Mouse (Mus musculus): ENCODE measurements at regions not wholly inside any gene's neighbourhood (a gene's known extent, or its start where the extent isn't known, plus 50 kb on each side); places are given as distances from the start of the nearest gene placed in this dataset.

- Histone ChIP-seq H3K4me3 (ENCODE audit: control insufficient read depth in 1 of 2, insufficient read depth in 1 of 2, low read depth in 1 of 2, low read length in 2 of 2) (peak overlapping the region; percentile 12 to 21; a peak in 3 of 4 replicates), H3K27me3 (ENCODE audit: control insufficient read depth, insufficient read depth, low read length) (no peaks in the 10 kb centered on the region), H3K4me2 (ENCODE audit: low read length) (peak overlapping the region; percentile 53), H3K4me1 (ENCODE audit: control insufficient read depth in 2 of 2, insufficient read depth in 2 of 2, low read length in 2 of 2) (peaks cover 10 to 14% of the 10 kb centered on the region in 2 experiments; a peak in 3 of 4 replicates), H3K9me3 (ENCODE audit: control insufficient read depth, low read length) (no peaks in the 10 kb centered on the region), H3K36me3 (ENCODE audit: control insufficient read depth, insufficient read depth, low read length) (no peaks in the 10 kb centered on the region), H3K9ac (ENCODE audit: low read length) (peak overlapping the region; percentile 16), H3K27ac (replicated peaks in 1 of 2; ENCODE audit: control insufficient read depth in 1 of 2, insufficient read depth in 1 of 2, low read depth in 2 of 2, low read length in 2 of 2) (peak overlapping the region; percentile 42)
- WGBS, result 28% methylated on average over 19 of the region's 19 CpGs
- no peak for ATAC-seq (ENCODE audit: insufficient number of reproducible peaks, insufficient read depth, low FRiP score, low read depth)
Measured at GRCm38 (mm10) chr4:54757715-54758500, 186.9 kb upstream of the Zfp462 start.

GRCm38 (mm10) chr4:54758501-54758829 lies 186.4 kb upstream of the Zfp462 start:
- Histone ChIP-seq H3K36me3 (ENCODE audit: control insufficient read depth, insufficient read depth, low read length) (no peaks in the 10 kb centered on the region), H3K9me3 (ENCODE audit: control insufficient read depth, low read length) (no peaks in the 10 kb centered on the region), H3K27ac (replicated peaks in 1 of 2; ENCODE audit: control insufficient read depth in 1 of 2, insufficient read depth in 1 of 2, low read depth in 2 of 2, low read length in 2 of 2) (peak overlapping the region in 1 of 2 experiments; percentile 42; a peak in 3 of 4 replicates), H3K4me2 (ENCODE audit: low read length) (peak overlapping the region; percentile 53), H3K4me3 (ENCODE audit: control insufficient read depth in 1 of 2, insufficient read depth in 1 of 2, low read depth in 1 of 2, low read length in 2 of 2) (peak overlapping the region; percentile 12 to 21; a peak in 3 of 4 replicates), H3K4me1 (ENCODE audit: control insufficient read depth in 2 of 2, insufficient read depth in 2 of 2, low read length in 2 of 2) (peaks cover 10 to 14% of the 10 kb centered on the region in 2 experiments; a peak in 3 of 4 replicates), H3K9ac (ENCODE audit: low read length) (peak overlapping the region; percentile 16), H3K27me3 (ENCODE audit: control insufficient read depth, insufficient read depth, low read length) (no peaks in the 10 kb centered on the region)
- 39% methylated on average over 8 of the region's 8 CpGs for WGBS
- ATAC-seq (ENCODE audit: insufficient number of reproducible peaks, insufficient read depth, low FRiP score, low read depth), result no peak

- ATAC-seq (ENCODE audit: insufficient number of reproducible peaks, insufficient read depth, low FRiP score, low read depth), result 0 out of 2 replicates have a peak, but pooled peaks have one; percentile 20
- Histone ChIP-seq H3K4me1 (ENCODE audit: control insufficient read depth in 2 of 2, insufficient read depth in 2 of 2, low read length in 2 of 2) (peaks cover 10 to 14% of the 10 kb centered on the region in 2 experiments; a peak in 3 of 4 replicates), H3K9ac (ENCODE audit: low read length) (no peak overlapping the region), H3K27ac (replicated peaks in 1 of 2; ENCODE audit: control insufficient read depth in 1 of 2, insufficient read depth in 1 of 2, low read depth in 2 of 2, low read length in 2 of 2) (no peak overlapping the region), H3K9me3 (ENCODE audit: control insufficient read depth, low read length) (no peaks in the 10 kb centered on the region), H3K36me3 (ENCODE audit: control insufficient read depth, insufficient read depth, low read length) (no peaks in the 10 kb centered on the region), H3K4me3 (ENCODE audit: control insufficient read depth in 1 of 2, insufficient read depth in 1 of 2, low read depth in 1 of 2, low read length in 2 of 2) (no peak overlapping the region), H3K4me2 (ENCODE audit: low read length) (no peak overlapping the region), H3K27me3 (ENCODE audit: control insufficient read depth, insufficient read depth, low read length) (no peaks in the 10 kb centered on the region)
- 35% methylated on average over 5 of the region's 5 CpGs for WGBS
Measured at GRCm38 (mm10) chr4:54761257-54761656, 183.6 kb upstream of the Zfp462 start.

- WGBS, result 77% methylated on average over 1 of the region's 1 CpGs
- H3K4me2 ChIP-seq (ENCODE audit: low read length), result no peak overlapping the region
- no peaks in the 10 kb centered on the region for H3K27me3 ChIP-seq (ENCODE audit: control insufficient read depth, insufficient read depth, low read length)
- no peak overlapping the region for H3K4me3 ChIP-seq (ENCODE audit: control insufficient read depth in 1 of 2, insufficient read depth in 1 of 2, low read depth in 1 of 2, low read length in 2 of 2)
- peaks cover 0 to 7% of the 10 kb centered on the region in 2 experiments; a peak in 1 of 4 replicates for H3K4me1 ChIP-seq (ENCODE audit: control insufficient read depth in 2 of 2, insufficient read depth in 2 of 2, low read length in 2 of 2)
- H3K36me3 ChIP-seq (ENCODE audit: control insufficient read depth, insufficient read depth, low read length), result no peaks in the 10 kb centered on the region
- no peak for ATAC-seq (ENCODE audit: insufficient number of reproducible peaks, insufficient read depth, low FRiP score, low read depth)
- H3K9me3 ChIP-seq (ENCODE audit: control insufficient read depth, low read length), result no peaks in the 10 kb centered on the region
- H3K27ac ChIP-seq (replicated peaks in 1 of 2; ENCODE audit: control insufficient read depth in 1 of 2, insufficient read depth in 1 of 2, low read depth in 2 of 2, low read length in 2 of 2), result no peak overlapping the region
- H3K9ac ChIP-seq (ENCODE audit: low read length), result no peak overlapping the region
Measured at GRCm38 (mm10) chr4:54765045-54765444, 179.8 kb upstream of the Zfp462 start.

GRCm38 (mm10) chr4:54767506-54768200 lies 177.2 kb upstream of the Zfp462 start:
- H3K4me1 ChIP-seq (ENCODE audit: control insufficient read depth in 2 of 2, insufficient read depth in 2 of 2, low read length in 2 of 2), result no peaks in the 10 kb centered on the region
- no peak overlapping the region for H3K4me2 ChIP-seq (ENCODE audit: low read length)
- no peaks in the 10 kb centered on the region for H3K36me3 ChIP-seq (ENCODE audit: control insufficient read depth, insufficient read depth, low read length)
- no peaks in the 10 kb centered on the region for H3K9me3 ChIP-seq (ENCODE audit: control insufficient read depth, low read length)
- no peak overlapping the region for H3K27ac ChIP-seq (replicated peaks in 1 of 2; ENCODE audit: control insufficient read depth in 1 of 2, insufficient read depth in 1 of 2, low read depth in 2 of 2, low read length in 2 of 2)
- H3K4me3 ChIP-seq (ENCODE audit: control insufficient read depth in 1 of 2, insufficient read depth in 1 of 2, low read depth in 1 of 2, low read length in 2 of 2), result no peak overlapping the region
- H3K27me3 ChIP-seq (ENCODE audit: control insufficient read depth, insufficient read depth, low read length), result no peaks in the 10 kb centered on the region
- 51% methylated on average over 8 of the region's 8 CpGs for WGBS
- no peak for ATAC-seq (ENCODE audit: insufficient number of reproducible peaks, insufficient read depth, low FRiP score, low read depth)
- H3K9ac ChIP-seq (ENCODE audit: low read length), result no peak overlapping the region

- Histone ChIP-seq H3K27ac (replicated peaks in 1 of 2; ENCODE audit: control insufficient read depth in 1 of 2, insufficient read depth in 1 of 2, low read depth in 2 of 2, low read length in 2 of 2) (no peak overlapping the region), H3K9me3 (ENCODE audit: control insufficient read depth, low read length) (no peaks in the 10 kb centered on the region), H3K36me3 (ENCODE audit: control insufficient read depth, insufficient read depth, low read length) (no peaks in the 10 kb centered on the region), H3K9ac (ENCODE audit: low read length) (no peak overlapping the region), H3K4me3 (ENCODE audit: control insufficient read depth in 1 of 2, insufficient read depth in 1 of 2, low read depth in 1 of 2, low read length in 2 of 2) (no peak overlapping the region), H3K4me2 (ENCODE audit: low read length) (no peak overlapping the region), H3K27me3 (ENCODE audit: control insufficient read depth, insufficient read depth, low read length) (no peaks in the 10 kb centered on the region), H3K4me1 (ENCODE audit: control insufficient read depth in 2 of 2, insufficient read depth in 2 of 2, low read length in 2 of 2) (no peaks in the 10 kb centered on the region)
- ATAC-seq (ENCODE audit: insufficient number of reproducible peaks, insufficient read depth, low FRiP score, low read depth), result no peak
- WGBS, result 72% methylated on average over 4 of the region's 4 CpGs
Measured at GRCm38 (mm10) chr4:54768836-54769235, 176.0 kb upstream of the Zfp462 start.

GRCm38 (mm10) chr4:54774066-54774465 lies 170.8 kb upstream of the Zfp462 start:
- Histone ChIP-seq H3K36me3 (ENCODE audit: control insufficient read depth, insufficient read depth, low read length) (no peaks in the 10 kb centered on the region), H3K4me1 (ENCODE audit: control insufficient read depth in 2 of 2, insufficient read depth in 2 of 2, low read length in 2 of 2) (no peaks in the 10 kb centered on the region), H3K27ac (replicated peaks in 1 of 2; ENCODE audit: control insufficient read depth in 1 of 2, insufficient read depth in 1 of 2, low read depth in 2 of 2, low read length in 2 of 2) (no peak overlapping the region), H3K9me3 (ENCODE audit: control insufficient read depth, low read length) (no peaks in the 10 kb centered on the region), H3K9ac (ENCODE audit: low read length) (no peak overlapping the region), H3K4me3 (ENCODE audit: control insufficient read depth in 1 of 2, insufficient read depth in 1 of 2, low read depth in 1 of 2, low read length in 2 of 2) (no peak overlapping the region), H3K4me2 (ENCODE audit: low read length) (no peak overlapping the region), H3K27me3 (ENCODE audit: control insufficient read depth, insufficient read depth, low read length) (no peaks in the 10 kb centered on the region)
- 88% methylated on average over 4 of the region's 4 CpGs for WGBS
- ATAC-seq (ENCODE audit: insufficient number of reproducible peaks, insufficient read depth, low FRiP score, low read depth), result no peak

Data from heart, embryonic 14.5 days (tissue).